Mouse (Mus musculus) cerebellum, adult 18-20 months (tissue): ENCODE measurements around the gene Hes6.

ENCODE experiments used
- DNase-seq, 2 experiments: peaks; one replicate each; pipeline ENCODE4 v3.0.0; 2021

The Hes6 gene

DNA sequence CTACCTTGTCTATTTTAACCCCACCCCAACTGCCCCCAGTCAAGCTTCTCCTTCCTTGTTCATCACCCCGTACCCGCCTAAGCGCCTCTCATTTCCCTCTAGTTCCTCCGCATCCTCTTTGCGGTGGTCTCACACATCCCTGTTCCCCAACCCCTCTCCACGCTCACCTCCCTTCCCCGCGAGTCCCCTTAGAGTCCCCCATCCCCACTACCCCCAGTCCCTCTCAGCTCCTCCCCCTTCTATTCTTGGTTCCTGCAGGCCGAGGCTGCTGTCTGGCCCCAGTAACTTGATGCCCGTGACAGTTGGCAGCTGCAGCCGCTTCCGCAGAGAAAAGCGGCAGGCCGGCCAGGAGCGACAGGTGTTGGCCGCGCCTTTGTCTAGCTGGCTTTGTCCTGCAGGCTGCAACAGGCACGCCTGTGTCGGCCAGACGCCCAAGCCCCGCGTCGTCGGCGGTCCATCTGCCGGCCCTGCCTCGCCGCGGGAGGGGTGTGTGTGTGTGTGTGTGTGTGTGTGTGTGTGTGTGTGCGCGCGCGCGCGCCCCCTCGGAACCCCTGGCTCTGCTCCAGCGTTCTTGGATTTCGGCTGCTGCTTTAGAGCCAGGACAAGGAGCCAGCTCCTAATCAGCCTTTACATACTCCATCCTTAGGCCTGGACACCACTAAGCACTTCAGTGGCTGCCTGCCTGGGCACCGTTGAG, at the start of gene Hes6:
Gene Hes6, minus strand, starts transcription at position 141 of the 697 bp plus-strand sequence.
- peak; percentile 78 to 84 for DNase-seq

DNA sequence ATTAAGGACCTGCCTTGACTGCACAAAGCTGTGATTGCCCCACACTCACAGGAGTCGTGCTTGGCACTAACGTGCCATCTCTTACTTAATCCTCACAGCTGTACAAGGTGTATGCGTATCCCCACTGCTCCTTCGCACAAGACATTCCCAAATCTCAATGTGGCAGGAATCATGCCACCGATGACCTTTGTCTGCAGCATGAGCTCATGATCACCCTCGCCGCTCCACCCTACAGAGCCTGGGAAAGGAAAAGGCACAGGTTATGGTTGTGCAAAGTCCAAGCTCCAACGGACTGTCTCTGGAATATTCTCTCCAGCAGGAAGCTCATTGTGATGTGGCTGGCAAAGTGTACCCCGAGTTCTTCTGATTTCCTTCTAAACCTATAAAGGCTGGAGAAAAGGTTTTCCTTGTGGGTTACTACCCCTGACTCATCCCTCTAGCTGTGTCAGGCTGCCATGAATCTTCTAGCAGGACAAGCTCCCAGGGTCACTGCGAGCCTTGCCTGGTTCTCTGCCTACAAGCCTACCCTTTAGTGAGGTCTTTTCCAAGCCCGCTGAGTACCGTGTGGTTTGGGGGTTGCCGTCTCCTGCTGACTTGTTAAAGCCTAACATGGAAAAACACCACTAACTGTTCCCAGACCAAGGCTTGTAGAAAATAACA, 49.6 kb upstream of the Hes6 start:
- no peak for DNase-seq

DNA sequence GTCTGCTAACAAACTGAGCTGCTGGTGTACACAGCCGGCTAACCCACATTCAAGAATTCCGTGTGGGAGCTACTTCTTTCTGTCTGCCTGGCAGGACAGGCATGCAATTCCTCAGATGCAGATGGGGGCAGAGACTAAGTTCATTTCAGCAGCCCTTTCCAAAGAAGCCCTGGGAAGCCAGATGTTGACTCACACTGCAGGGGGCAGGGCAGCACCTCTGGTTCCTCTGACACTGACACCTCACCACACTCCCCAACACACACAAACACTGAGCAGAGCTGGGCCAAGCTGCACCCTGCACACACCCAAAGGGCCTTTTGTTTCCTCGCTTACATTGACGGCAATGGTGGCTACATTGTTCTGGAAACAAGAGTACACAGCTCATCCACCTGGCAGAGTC, 46.7 kb upstream of the Hes6 start:
- DNase-seq = no peak

DNA sequence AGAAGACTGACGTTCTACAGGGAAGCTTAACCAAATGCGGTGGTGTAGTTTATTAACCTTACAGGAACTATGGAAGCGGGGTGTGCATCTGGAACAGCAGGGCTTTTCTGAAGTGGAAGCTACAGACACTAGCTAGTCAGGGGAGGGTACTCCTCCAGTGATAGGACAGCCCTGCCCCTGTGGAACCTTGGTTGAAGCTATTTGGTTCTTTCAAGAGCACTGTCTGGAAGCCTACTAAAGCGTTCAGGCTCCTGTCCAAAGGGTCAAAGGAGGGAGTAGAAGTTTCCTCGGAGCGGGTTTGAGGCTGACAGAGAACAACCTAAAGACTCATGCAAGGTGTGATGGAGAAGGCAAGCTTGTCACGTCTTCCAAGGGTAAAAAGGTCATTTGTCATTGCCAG, 46.2 kb upstream of the Hes6 start:
- no peak for DNase-seq

DNA sequence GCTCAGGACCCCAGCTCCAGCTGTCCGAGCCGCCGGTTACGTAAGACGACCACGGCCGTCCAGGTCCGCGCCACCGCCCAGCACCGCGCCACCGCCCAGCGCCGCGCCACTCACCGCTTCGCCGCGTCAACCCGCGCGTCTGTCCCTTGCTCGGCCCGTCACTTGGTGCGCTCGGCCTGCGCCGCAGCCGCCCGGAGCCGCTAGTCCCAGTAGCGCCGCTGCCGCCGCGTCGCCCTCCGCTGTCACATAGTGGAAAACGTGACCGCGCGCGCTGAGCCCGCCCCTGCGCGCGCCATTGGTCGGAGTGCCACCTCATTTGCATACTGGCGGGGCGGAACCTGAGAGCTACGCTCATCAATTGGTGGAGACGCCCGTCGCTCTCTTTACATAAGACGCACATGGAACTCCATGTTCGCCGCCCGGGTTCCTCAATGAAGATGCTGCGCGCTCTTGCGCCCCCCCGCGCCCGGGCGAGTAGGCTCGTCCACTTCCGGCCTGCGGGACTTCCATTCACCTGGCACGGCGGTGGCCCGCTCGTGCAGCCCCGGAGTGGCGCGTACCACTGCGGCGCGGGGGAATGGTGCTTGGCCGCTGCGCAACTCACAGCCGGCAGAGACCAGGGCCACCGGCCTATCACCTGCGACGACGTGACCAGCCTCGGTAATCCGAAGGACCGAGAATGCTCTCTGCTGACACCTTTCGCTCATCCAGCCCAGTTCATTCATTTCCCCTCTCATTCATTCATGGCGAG, 45.4 kb upstream of the Hes6 start, which contains the start of gene Per2:
Gene Per2, minus strand, starts transcription at position 266 of the 751 bp plus-strand sequence.
- peak; percentile 98 to 100 for DNase-seq

DNA sequence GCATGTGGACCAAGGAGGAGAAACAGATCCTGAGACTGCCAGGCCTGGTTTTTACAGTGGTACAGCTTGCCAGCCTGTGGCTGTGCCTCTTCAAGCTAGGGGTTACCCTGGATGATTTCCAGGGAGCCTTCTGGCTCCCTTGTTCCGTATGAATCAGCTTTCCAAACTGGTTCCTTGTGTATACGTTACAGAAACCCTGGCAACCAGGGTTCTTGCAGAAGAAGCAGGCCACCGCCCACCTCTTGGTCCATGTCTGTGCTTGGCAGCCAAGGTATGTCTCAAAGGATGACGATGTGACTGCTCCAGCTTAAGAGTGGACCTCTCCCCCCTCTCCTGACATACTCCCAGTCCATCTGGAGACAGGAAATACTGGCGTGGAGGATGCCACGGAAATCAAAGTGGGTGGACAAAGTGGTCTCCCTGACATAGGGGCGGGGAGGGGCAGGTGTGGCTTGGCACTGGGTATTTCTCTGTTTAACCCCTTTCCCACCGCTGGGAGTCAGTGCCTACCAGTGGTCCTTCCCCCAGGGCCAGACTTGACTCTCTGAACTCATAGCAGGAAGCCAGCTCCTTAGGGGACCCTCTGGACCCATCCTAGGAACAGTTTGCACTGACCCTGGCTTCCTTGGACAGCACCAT, 44.5 kb upstream of the Hes6 start:
- DNase-seq = peak; percentile 51 to 56

DNA sequence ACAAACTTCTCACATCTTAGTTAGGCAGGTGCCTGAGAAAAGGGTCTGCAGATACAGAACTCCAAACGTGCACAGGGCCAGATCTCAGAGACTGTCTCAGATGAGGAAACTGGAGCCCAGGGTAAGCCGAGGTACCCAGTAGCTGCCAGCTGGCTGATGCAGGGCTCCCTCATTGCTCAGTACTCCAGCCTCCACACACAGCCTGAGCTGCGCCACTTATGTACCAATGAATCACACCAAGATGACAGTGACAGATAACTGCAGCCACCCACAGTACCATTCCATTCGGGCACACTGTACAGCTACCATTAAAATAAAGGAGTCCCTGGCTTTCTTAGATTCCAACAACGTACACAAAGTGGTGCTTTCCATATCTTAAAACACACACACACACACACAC, 43.9 kb upstream of the Hes6 start:
- no peak for DNase-seq

DNA sequence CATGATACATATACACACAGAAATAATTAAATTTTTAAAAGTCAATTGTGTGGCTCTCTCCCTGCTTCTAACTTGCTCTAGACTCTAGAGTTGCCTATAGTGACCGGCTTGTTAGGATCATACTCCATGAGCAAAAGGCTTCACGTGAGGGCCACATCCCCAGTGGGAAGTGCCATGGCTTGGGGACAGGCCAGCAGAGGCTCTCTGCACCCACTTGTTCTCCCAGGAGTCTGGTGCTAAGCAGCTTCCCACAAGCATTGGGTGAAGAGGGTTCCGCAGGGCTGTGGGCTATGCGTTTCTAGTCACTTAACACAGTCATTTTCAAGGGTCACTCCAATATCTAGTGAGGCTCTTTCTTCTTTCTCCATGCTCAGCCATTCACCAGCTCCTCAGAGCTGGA, 43.3 kb upstream of the Hes6 start:
- no peak for DNase-seq

DNA sequence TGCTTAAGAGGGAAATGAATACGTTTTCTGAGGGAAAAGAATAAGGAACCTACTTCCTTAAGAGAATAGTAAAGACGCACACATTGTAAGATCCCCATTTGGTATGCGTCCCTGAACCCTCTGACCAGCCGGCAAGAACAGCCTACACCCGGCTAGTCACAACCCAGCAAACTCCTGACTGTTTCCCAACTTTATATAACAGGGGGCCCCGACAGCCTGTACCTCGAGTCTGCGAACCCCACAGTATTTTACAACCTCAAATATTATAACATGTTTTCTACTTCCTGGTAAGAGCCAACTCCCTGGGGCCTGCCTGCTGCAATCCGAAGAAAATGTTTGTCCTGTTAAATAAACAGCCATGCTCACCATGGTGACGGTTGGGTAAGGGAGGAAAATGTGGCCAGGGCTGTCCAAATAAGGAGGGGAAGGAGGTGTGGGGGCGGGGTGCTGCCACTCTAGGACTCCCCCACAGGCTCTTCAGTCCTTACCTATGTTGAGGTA, 42.5 kb upstream of the Hes6 start:
- no peak for DNase-seq

DNA sequence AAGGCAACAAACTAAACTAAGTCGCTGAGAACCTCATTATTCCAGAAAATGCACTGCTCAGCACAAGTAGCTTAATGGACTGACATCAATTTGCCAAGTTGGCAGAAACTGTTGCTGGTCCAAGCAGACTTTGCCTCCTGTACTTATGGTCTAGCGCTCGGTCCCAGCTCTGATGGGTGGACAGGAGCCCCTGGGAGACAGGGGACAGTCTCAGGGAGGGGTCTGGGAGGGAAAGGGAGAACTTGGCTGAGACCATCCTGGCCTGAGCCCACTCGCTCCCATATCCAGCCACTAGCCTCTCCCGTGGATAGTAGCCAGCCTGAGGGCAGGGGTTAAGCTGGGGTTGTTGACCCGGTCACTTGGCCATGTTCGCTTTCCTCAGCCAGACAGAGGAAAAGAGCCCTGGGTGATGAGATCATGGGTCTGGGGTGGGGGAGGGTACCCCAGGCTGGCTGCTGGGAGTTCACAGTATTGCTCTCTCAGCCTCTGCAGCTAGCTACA, 41.9 kb upstream of the Hes6 start:
- DNase-seq = no peak

DNA sequence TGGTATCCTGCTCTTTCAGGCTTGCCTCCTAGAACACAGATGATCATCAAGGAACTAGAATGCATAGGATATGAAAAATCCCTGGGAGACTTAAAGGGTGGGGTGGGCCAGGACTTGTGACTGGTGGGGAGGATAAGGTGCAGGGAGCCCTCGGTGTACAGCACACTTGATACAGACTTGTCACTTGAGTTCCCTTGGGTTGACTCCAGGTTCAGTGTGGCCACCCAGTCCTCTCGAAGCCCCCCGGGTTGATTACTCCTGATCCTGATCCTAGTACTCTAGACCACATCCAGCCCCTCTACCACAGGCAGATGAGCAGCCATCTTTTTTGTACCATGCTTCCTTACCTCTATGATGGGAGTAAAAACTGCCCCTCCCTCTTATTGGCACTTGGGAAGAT, 41.1 kb upstream of the Hes6 start:
- DNase-seq = no peak

DNA sequence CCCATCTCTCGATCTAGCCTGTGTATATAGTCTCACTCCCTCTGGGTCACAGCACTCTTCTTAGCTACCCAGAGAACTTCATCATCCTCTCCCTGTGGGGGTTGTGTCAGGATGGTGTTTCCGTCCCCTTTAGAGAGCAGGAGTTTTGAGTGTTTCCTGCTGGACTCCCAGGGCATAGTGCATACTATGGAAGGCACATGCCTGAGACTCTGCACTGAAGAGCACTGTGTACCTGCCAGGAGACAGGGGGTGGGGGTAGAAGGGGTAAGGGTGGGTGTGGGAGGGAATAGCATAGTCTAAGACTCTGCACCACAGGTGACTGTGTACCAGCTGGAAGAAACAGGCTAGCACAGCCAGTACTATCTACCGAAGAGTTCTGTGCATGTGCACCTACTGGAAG, 40.5 kb upstream of the Hes6 start:
- DNase-seq = no peak

DNA sequence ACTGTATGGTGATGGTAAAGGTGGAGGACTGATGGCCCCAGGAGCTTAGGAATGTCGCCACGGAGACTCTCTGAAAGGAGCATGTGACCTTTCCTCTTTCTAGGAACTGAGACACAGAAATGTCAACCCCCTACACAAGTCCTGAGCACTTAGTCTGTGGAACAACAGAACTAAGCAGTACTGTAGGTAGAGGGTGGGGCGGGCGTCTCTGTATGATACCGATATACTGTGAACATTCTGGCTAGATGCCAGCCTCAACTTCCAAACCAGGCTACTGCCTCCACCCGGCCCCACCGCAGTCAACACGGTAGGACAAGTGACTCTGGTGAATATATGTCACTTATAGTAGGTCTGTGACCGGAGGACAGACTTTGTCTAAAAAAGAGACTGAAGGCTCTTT, 40.1 kb upstream of the Hes6 start:
- peak in 1 of 2 experiments; percentile 5 for DNase-seq

DNA sequence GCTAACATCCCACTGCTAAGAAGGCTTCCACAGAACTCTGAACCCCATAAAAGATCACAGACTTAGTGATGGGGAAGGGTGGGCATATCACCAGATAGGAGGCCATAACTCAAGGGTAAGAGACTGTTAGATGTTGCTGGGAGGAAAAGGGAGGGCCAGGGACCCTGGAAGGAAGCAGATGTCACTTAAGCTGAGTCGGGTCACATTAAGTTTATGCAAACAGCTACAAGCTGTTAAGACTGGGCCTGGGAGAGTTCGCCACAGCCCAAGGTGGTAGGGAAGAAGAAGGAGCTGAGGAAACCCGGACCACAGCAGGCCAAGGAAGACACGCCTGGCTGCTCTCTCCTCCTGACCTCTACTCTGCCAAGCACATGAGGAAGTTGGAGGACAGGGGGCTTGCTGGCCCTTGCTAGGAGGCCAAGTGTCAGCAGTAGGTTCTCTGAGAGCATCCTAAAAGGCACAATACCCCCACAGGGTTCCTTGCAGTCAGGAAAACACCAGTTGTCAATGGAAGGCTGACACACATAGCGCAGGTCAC, 37.8 kb upstream of the Hes6 start:
- no peak for DNase-seq

DNA sequence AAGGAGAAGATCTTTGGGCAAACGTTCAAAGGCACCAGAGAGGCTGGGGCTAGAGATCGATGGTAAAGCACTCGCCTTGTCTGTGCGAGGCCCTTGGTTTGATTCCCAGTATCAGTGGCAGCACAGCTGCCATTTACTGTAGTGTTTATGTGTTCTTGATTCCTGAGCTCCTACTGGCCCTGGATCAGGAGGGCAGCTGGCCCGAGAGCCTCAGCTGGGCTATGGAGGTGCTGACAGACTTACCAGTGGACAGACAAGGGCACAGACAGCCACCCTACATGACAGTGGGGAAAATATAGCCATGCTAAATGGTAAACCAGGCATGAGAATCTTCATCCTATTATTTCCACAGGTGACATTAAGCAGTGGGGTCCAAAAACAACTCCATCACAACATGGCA, 37.0 kb upstream of the Hes6 start:
- no peak for DNase-seq

DNA sequence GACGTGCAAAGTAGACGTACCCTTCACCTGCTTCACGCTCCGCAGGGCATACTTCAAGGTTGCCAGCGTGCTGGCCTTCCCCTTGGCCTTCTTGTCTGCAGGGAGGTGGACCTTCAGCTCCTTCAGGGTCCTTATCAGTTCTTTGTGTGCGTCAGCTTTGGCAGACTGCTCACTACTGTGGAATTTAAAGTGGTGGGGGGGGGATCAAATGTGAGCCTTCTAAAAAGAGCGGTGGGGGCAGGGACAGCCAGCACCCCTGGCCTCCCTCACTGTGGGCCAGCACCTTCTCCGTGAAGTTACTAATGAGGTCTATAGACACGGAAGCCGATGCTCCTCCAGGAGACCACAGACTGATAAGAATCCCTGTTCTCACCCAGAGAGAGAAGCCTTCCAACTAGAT, 34.9 kb upstream of the Hes6 start:
- no peak for DNase-seq

DNA sequence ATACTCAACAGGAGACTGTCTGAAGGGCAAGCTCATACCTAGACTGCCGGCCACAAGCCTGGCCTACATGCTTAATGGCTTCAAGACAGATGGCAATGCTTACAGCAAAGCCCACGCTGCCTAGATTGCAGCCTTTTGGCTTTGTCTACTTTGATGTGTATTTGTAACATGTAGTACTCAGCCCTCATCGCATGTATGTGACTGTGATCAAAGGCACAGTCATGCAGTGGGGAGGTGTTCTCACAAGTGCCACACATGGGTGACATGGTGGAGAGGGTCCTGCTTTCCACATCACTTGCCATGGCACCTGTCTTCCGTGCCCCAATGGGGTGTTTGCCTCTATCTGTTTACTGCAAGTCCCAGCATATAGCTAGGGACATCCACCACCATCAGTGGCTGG, 32.7 kb upstream of the Hes6 start:
- no peak for DNase-seq

DNA sequence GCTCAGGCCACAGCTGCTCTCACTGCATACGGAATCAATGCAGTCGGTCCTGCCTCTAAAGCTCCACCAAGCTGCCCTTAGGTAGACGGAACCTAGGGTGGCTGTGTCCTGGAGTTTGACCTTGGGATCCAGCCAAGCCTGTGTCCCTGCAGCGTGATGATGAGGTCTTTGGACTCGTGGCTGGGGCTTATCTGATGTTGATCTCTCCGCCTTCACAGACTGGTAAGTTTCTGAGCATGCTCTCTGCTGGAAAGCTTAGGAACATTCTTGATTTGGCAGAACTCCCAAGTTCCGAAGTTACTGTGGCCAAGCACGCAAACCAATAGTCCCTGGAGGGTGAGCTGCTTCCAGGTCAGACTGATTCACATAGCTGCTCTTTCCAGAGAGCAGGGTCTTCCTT, 32.2 kb upstream of the Hes6 start:
- no peak for DNase-seq

DNA sequence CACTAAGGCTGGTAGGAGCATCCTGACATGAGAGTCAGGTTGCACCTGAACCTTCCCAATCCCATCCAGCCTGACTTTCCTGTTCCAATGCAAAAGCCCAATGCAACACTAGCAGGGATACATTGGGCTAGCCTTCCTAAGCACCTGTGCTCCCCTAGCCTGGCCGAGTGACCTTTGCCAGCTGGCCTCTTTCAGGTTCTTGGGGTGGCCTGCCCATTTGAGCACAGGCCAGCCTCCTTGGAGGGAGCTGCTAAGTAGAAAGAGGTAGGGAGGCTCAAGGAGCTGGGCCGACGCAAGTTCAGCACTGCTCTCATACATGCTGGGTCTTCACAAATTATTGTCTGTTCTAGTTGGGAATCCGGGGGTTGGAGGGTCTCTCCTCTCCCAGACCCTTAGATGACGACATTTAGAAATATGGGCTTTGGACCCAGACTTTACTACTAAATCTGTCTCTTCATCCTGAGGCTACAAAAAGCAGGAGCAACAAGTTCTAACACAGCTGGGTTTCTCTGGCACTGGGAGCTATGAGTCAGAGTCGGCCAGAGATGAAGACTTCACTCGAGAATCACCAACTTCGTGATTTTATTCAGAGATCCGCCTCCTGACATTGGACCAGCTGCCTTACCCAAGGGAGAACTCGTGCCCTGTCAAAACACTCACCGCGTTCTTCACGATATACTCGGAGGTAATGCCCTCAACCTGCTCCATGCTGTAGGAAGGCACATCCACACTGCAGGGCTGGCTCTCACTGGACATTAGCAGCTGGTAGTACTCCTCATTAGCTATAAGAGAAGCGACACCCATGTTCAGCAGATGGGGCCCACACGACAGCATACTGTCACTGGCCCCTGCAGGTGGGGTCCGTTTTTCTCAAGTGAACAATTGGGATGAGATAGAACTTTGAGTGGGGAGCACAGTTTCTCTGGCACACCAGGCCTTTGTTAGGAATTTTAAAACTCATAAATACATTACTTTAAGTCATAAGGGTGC, 31.3 kb upstream of the Hes6 start:
- DNase-seq = no peak

DNA sequence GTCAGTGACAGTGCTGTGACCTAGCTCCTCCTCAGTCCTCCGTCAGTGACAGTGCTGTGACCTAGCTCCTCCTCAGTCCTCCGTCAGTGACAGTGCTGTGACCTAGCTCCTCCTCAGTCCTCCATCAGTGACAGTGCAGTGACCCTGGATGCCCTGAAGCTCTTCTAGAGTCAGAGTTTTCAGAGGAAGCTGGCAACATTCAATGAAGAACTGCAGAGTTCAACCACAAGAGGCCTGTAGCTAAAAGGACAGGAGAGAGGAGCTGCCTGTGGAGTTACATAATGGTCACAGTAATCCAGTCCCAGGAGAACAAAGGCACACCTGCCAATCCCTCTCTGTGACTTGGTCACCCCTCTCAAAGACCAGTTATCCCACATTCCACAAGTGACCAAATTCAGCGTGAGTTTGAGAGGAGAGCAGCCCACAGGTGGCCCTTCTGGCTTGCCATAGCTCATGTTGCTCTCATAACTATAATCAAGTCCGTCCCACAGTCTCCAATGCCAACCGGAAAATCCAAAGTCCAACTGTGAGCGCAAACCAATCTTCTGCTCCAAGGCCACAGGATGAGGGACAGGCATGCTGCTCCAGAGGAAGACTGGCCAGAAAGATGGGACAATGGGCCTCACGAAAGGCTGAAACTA, 28.6 kb upstream of the Hes6 start:
- no peak for DNase-seq

DNA sequence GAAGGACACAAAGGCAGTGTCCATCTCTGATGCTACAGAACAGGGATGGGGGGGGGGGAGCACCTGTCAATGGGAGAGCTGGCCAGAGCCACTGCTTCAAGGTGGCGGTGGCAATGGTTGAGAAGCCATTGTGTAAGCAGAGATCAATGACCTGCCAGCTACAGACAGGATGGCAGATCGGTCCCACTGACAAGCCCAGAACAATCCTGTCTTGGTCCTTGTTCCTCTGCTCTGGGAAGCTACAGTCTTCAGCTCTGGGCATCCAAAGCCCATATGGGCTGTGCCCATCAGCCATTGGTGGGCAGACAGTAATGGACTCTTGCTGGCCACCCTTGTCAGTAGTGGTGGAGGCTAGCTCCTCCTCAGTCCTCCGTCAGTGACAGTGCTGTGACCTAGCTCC, 28.0 kb upstream of the Hes6 start:
- no peak for DNase-seq
